Mouse (Mus musculus): ENCODE results near the gene Med24. TPM values are rescaled to one million over a fixed set of nuclear protein-coding genes. Genes with fewer than 3 reads are reported as not detected.

Med24 gene
- total RNA-seq, 4 experiments from 2014 or later, result 109 to 128 (median 117) TPM

Other genes with a start within 250 kb of the Med24 start
- gene Ikzf3, start 183.4 kb downstream of the Med24 start, total RNA-seq (2022), result under 1 TPM; 0.23 to 0.76 (median 0.52) TPM
- gene Zpbp2, start 178.3 kb downstream of the Med24 start, total RNA-seq (2022), result not detected
- 10 to 100 TPM; 43.6 to 47.0 (median 45.1) TPM for gene Ormdl3, start 142.1 kb downstream of the Med24 start, total RNA-seq (2022)
- gene Lrrc3c, start 131.1 kb downstream of the Med24 start, total RNA-seq (2022), result not detected
- 10 to 100 TPM; 11.8 to 14.5 (median 13.1) TPM for gene Gm12355, start 103.8 kb downstream of the Med24 start, total RNA-seq (2022)
- under 1 TPM in 2 of 4 experiments, not detected in 2; 0.23 TPM for gene Gsdma3, start 103.1 kb downstream of the Med24 start, total RNA-seq (2022)
- not detected for gene Gsdma2, start 82.7 kb downstream of the Med24 start, total RNA-seq (2022)
- not detected for gene Gsdma, start 65.1 kb downstream of the Med24 start, total RNA-seq (2022)
- 100 to 1,000 TPM; 129 to 137 (median 132) TPM for gene Psmd3, start 46.9 kb downstream of the Med24 start, total RNA-seq (2022)
- gene Csf3, start 28.2 kb downstream of the Med24 start, total RNA-seq (2022), result not detected
- 100 to 1,000 TPM; 713 to 794 (median 760) TPM for gene Thra, start 11.2 kb upstream of the Med24 start, total RNA-seq (2022)
- 100 to 1,000 TPM; 137 to 177 (median 145) TPM for gene Nr1d1, start 45.9 kb upstream of the Med24 start, total RNA-seq (2022)
- 100 to 1,000 TPM; 167 to 198 (median 186) TPM for gene Msl1, start 66.1 kb upstream of the Med24 start, total RNA-seq (2022)
- 10 to 100 TPM; 53.6 to 57.8 (median 54.1) TPM for gene Casc3, start 75.5 kb upstream of the Med24 start, total RNA-seq (2022)
- gene Rapgefl1, start 107.3 kb upstream of the Med24 start, total RNA-seq (2022), result 100 to 1,000 TPM; 130 to 140 (median 139) TPM
- gene Wipf2, start 134.2 kb upstream of the Med24 start, total RNA-seq (2022), result 10 to 100 TPM; 74.0 to 84.5 (median 81.5) TPM
- under 1 TPM; 0.15 to 0.91 (median 0.25) TPM for gene Cdc6, start 178.4 kb upstream of the Med24 start, total RNA-seq (2022)
- 10 to 100 TPM; 11.1 to 11.7 (median 11.4) TPM for gene Rara, start 198.4 kb upstream of the Med24 start, total RNA-seq (2022)

Data from left cerebral cortex, adult 8-10 months (tissue).